Mouse (Mus musculus) bone marrow macrophage, adult 2 months (primary cell): Measurements from ENCODE around the gene Ccdc167.

Source experiments
- CTCF ChIP-seq: IDR thresholded peaks from 2 replicates; pipeline ENCODE4 v1.5.1; 2012; ENCODE audit warnings: low read depth, mild to moderate bottlenecking, low read length, moderate library complexity
- POLR2A ChIP-seq: IDR thresholded peaks from 2 replicates; pipeline ENCODE4 v1.6.1; 2012; ENCODE audit warnings: mild to moderate bottlenecking, low read depth, low read length, borderline replicate concordance

DNA sequence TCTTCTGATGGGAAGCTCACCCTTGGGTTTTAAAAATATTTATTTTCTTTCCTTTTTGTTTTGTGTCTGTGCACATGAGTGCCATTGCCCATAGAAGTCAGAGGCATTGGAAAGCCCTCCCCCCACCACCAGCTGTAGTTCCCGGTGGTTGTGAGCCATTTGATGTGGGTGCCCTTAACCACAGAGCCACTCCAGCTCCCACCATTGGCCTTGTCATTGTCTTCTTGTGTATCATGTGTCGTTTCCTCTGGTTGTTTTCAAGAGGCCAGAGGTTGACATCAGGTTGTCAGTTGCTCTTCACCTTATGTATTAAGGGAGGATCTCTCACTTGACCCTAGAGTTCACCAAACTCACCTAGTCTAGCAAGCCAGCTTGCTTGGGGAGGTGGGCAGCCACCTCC is 23.3 kb downstream of the Ccdc167 start:
- no peak for TF ChIP-seq POLR2A
- TF ChIP-seq CTCF, result no peak
